Comparison of ENCODE assay signal across 9 mouse cellular contexts in genomic region chr6:49039470-49040180, GRCm38 (mm10). TPM values are rescaled to one million over a fixed set of nuclear protein-coding genes. Genes with fewer than 3 reads are reported as not detected.
DNase-seq lines count a peak whose midpoint lies in the region; ATAC-seq lines count a peak whose summit lies in the region.
"Had no signal": no experiment of that assay in that cellular context is flagged by ENCODE, and none has a peak within 500 bp of the region (broad histone marks: within the 10 kb centered on the region; RNA-seq: fewer than 3 reads in every experiment).

No protein-coding gene starts in this region.

- H3K9ac ChIP-seq in embryonic facial prominence, embryonic 11.5 days (replicated peaks; ENCODE audit: low read length) = peak overlapping the region; percentile 57
- peak overlapping the region; percentile 63 for H3K9ac ChIP-seq in heart, embryonic 12.5 days
- no peak overlapping the region for H3K9ac ChIP-seq in kidney, embryonic 15.5 days
- no peak overlapping the region for H3K9ac ChIP-seq in liver, embryonic 15.5 days

- no peaks in the 10 kb centered on the region for H3K9me3 ChIP-seq in embryonic facial prominence, embryonic 11.5 days (replicated peaks; ENCODE audit: control insufficient read depth, low read length)
- no peaks in the 10 kb centered on the region for H3K9me3 ChIP-seq in heart, embryonic 12.5 days (replicated peaks)
- no peaks in the 10 kb centered on the region for H3K9me3 ChIP-seq in kidney, embryonic 15.5 days (replicated peaks)
- no peaks in the 10 kb centered on the region for H3K9me3 ChIP-seq in liver, embryonic 15.5 days (replicated peaks)

- WGBS in embryonic facial prominence, embryonic 11.5 days = 21% methylated on average over 17 of the region's 18 CpGs
- WGBS in heart, embryonic 12.5 days = 15% methylated on average over 18 of the region's 18 CpGs
- whole genome bisulfite sequencing in kidney, embryonic 15.5 days = 11% methylated on average over 18 of the region's 18 CpGs
- 9% methylated on average over 18 of the region's 18 CpGs for WGBS in liver, embryonic 15.5 days (ENCODE audit: insufficient replicate concordance)

- DNase-seq in CD4-positive helper T cell, adult 2 months (ENCODE audit: low read depth, low spot score) = peak; percentile 74
- peak; percentile 23 for DNase-seq in adrenal gland, adult 8-10 months
- peak; percentile 84 for DNase-seq in embryonic facial prominence, embryonic 11.5 days (ENCODE audit: low spot score)
- peak; percentile 53 for DNase-seq in neural tube, embryonic 10.5 days (ENCODE audit: extremely low spot score, low spot score)
- DNase-seq in testis, postnatal 14 days (ENCODE audit: low spot score) = peak; percentile 14

- H3K4me2 ChIP-seq in embryonic facial prominence, embryonic 11.5 days (ENCODE audit: low read depth, low read length) = peak overlapping the region; percentile 33
- H3K4me2 ChIP-seq in heart, embryonic 12.5 days = peak overlapping the region; percentile 74
- peak overlapping the region; percentile 53 for H3K4me2 ChIP-seq in kidney, embryonic 15.5 days
- peak overlapping the region; percentile 45 for H3K4me2 ChIP-seq in liver, embryonic 15.5 days

- peak overlapping the region; percentile 26 for H3K4me3 ChIP-seq in embryonic facial prominence, embryonic 11.5 days (ENCODE audit: low read depth, low read length)
- peak overlapping the region; percentile 53 for H3K4me3 ChIP-seq in heart, embryonic 12.5 days
- H3K4me3 ChIP-seq in kidney, embryonic 15.5 days (replicated peaks) = peak overlapping the region; percentile 35
- H3K4me3 ChIP-seq in liver, embryonic 15.5 days (replicated peaks) = peak overlapping the region; percentile 27

- H3K27me3 ChIP-seq in embryonic facial prominence, embryonic 11.5 days (ENCODE audit: control insufficient read depth, insufficient read depth, low read length) = 0 out of 2 replicates have a peak, but pooled peaks cover 2% of the 10 kb centered on the region
- H3K27me3 ChIP-seq in heart, embryonic 12.5 days (replicated peaks) = peaks cover 20% of the 10 kb centered on the region
- H3K27me3 ChIP-seq in kidney, embryonic 15.5 days = peaks cover 15% of the 10 kb centered on the region
- peaks cover 20% of the 10 kb centered on the region for H3K27me3 ChIP-seq in liver, embryonic 15.5 days

- H3K27ac ChIP-seq in embryonic facial prominence, embryonic 11.5 days (replicated peaks; ENCODE audit: low read depth, low read length) = no peak overlapping the region
- no peak overlapping the region for H3K27ac ChIP-seq in heart, embryonic 12.5 days (ENCODE audit: poor library complexity, severe bottlenecking)
- no peak overlapping the region for H3K27ac ChIP-seq in kidney, embryonic 15.5 days
- H3K27ac ChIP-seq in liver, embryonic 15.5 days (replicated peaks) = no peak overlapping the region

- ATAC-seq in embryonic facial prominence, embryonic 11.5 days (replicated peaks; ENCODE audit: insufficient number of reproducible peaks, low FRiP score, low TSS enrichment, low read depth) = no peak
- no peak for ATAC-seq in heart, embryonic 12.5 days (ENCODE audit: insufficient number of reproducible peaks, low FRiP score)
- ATAC-seq in kidney, embryonic 15.5 days (replicated peaks; ENCODE audit: low FRiP score) = no peak
- ATAC-seq in liver, embryonic 15.5 days (ENCODE audit: insufficient read depth) = no peak

- no peaks in the 10 kb centered on the region for H3K4me1 ChIP-seq in embryonic facial prominence, embryonic 11.5 days (ENCODE audit: control insufficient read depth, insufficient read depth, low read length)
- H3K4me1 ChIP-seq in heart, embryonic 12.5 days (replicated peaks) = peaks cover 10% of the 10 kb centered on the region
- peaks cover 20% of the 10 kb centered on the region for H3K4me1 ChIP-seq in kidney, embryonic 15.5 days
- H3K4me1 ChIP-seq in liver, embryonic 15.5 days (replicated peaks) = 0 out of 2 replicates have a peak, but pooled peaks cover 8% of the 10 kb centered on the region

- H3K36me3 ChIP-seq in embryonic facial prominence, embryonic 11.5 days (replicated peaks; ENCODE audit: control insufficient read depth, insufficient read depth, low read depth, low read length) = no peaks in the 10 kb centered on the region; the same call in 1 of the 2 replicates
- no peaks in the 10 kb centered on the region for H3K36me3 ChIP-seq in heart, embryonic 12.5 days
- no peaks in the 10 kb centered on the region for H3K36me3 ChIP-seq in kidney, embryonic 15.5 days
- no peaks in the 10 kb centered on the region for H3K36me3 ChIP-seq in liver, embryonic 15.5 days (replicated peaks)

RNA-seq across cellular contexts. Expression of gene Gpnmb, which starts 3.3 kb away (rescaled TPM):
- 10 to 100 TPM in 2 of 4 experiments, 1 to 10 TPM in 2; 2.0 to 60.7 (median 23.2) TPM for total RNA-seq in adrenal gland, adult 8-10 months (2022)
- 3.3 and 8.8 TPM in 2 replicates for polyA plus RNA-seq in embryonic facial prominence, embryonic 11.5 days (2014; fragmentation: Nextera tagmentation; extraction: Ambion mirVana)
- polyA plus RNA-seq in heart, embryonic 12.5 days (2016; fragmentation: Nextera tagmentation; extraction: Ambion mirVana) = 0.40 and 0.49 TPM in 2 replicates
- polyA plus RNA-seq in kidney, embryonic 15.5 days (2015; fragmentation: Nextera tagmentation; extraction: Ambion mirVana) = 0.38 and 1.1 TPM in 2 replicates
- polyA plus RNA-seq in liver, embryonic 15.5 days (2015; fragmentation: Nextera tagmentation; extraction: Ambion mirVana) = 0.52 and 0.64 TPM in 2 replicates

RNA-seq across cellular contexts. Expression of gene Malsu1, which starts 34.0 kb away (rescaled TPM):
- total RNA-seq in adrenal gland, adult 8-10 months (2022) = 10 to 100 TPM; 34.6 to 53.2 (median 41.2) TPM
- 68.5 and 75.4 TPM in 2 replicates for polyA plus RNA-seq in embryonic facial prominence, embryonic 11.5 days (2014; fragmentation: Nextera tagmentation; extraction: Ambion mirVana)
- 59.5 and 67.0 TPM in 2 replicates for polyA plus RNA-seq in heart, embryonic 12.5 days (2016; fragmentation: Nextera tagmentation; extraction: Ambion mirVana)
- polyA plus RNA-seq in kidney, embryonic 15.5 days (2015; fragmentation: Nextera tagmentation; extraction: Ambion mirVana) = 77.6 and 79.6 TPM in 2 replicates
- 26.8 and 33.3 TPM in 2 replicates for polyA plus RNA-seq in liver, embryonic 15.5 days (2015; fragmentation: Nextera tagmentation; extraction: Ambion mirVana)

RNA-seq across cellular contexts. Expression of gene Svs1, which starts 53.0 kb away (rescaled TPM):
- under 1 TPM in 2 of 4 experiments, not detected in 2; 0.14 to 0.32 TPM for total RNA-seq in adrenal gland, adult 8-10 months (2022)
- not detected in 2 replicates for polyA plus RNA-seq in embryonic facial prominence, embryonic 11.5 days (2014; fragmentation: Nextera tagmentation; extraction: Ambion mirVana)
- polyA plus RNA-seq in heart, embryonic 12.5 days (2016; fragmentation: Nextera tagmentation; extraction: Ambion mirVana) = not detected in 2 replicates
- polyA plus RNA-seq in kidney, embryonic 15.5 days (2015; fragmentation: Nextera tagmentation; extraction: Ambion mirVana) = not detected in 2 replicates
- polyA plus RNA-seq in liver, embryonic 15.5 days (2015; fragmentation: Nextera tagmentation; extraction: Ambion mirVana) = not detected in 2 replicates
- total RNA-seq: gastrocnemius, adult 8-10 months had no signal

Comparison
In these comparisons a context has a peak if more than half of its experiments do, and no peak if none do; other contexts are left out.
1. DNase-seq: peak in every context shown above with its lines; median percentile 84 in embryonic facial prominence, embryonic 11.5 days; 74 in CD4-positive helper T cell, adult 2 months; 53 in neural tube, embryonic 10.5 days; 23 in adrenal gland, adult 8-10 months; 14 in testis, postnatal 14 days.
2. H3K9ac ChIP-seq: peak in embryonic facial prominence, embryonic 11.5 days (single experiment) and heart, embryonic 12.5 days (single experiment); none in kidney, embryonic 15.5 days (single experiment) and liver, embryonic 15.5 days (single experiment).
3. Peak in every context shown above with its lines, with median percentiles within 50 percentile points of each other: H3K4me2 ChIP-seq and H3K4me3 ChIP-seq.